Mouse (Mus musculus): ENCODE results near the gene Tnfsf14. TPM values are rescaled to one million over a fixed set of nuclear protein-coding genes. Genes with fewer than 3 reads are reported as not detected.

The Tnfsf14 gene
- polyA plus RNA-seq, 1 experiment from 2014 or later = 0.36 TPM

DNA sequence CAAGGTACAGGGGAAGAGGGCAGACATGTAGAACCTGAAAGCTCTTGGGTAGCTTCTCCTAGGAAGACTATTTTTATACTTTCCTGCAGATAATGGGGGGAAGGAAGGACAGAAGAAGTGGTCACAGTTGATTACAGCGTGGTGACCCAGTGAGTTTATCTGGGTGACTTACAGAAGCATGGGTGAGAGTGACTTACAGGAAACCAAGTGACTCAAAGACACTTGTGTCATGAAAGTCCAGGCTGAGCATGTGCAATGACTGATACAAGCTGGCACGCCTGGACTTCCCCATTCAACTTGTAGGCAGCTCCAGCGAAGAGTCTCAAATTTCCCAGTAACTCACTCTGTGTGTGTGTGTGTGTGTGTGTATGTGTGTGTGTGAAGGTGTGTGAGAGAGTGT lies 4.3 kb upstream of the Tnfsf14 start:
- ATAC-seq (ENCODE audit: borderline replicate concordance, extremely low read depth, low FRiP score, low TSS enrichment) = no peak
- 70% methylated on average over 3 of the region's 3 CpGs for WGBS
- H3K27ac ChIP-seq = no peak overlapping the region
- H3K27me3 ChIP-seq = no peaks in the 10 kb centered on the region
- no peaks in the 10 kb centered on the region for H3K36me3 ChIP-seq
- H3K4me1 ChIP-seq = no peaks in the 10 kb centered on the region
- H3K4me2 ChIP-seq = no peak overlapping the region
- H3K9ac ChIP-seq = no peak overlapping the region
- H3K9me3 ChIP-seq = no peaks in the 10 kb centered on the region
- H3K4me3 ChIP-seq = no peak overlapping the region

DNA sequence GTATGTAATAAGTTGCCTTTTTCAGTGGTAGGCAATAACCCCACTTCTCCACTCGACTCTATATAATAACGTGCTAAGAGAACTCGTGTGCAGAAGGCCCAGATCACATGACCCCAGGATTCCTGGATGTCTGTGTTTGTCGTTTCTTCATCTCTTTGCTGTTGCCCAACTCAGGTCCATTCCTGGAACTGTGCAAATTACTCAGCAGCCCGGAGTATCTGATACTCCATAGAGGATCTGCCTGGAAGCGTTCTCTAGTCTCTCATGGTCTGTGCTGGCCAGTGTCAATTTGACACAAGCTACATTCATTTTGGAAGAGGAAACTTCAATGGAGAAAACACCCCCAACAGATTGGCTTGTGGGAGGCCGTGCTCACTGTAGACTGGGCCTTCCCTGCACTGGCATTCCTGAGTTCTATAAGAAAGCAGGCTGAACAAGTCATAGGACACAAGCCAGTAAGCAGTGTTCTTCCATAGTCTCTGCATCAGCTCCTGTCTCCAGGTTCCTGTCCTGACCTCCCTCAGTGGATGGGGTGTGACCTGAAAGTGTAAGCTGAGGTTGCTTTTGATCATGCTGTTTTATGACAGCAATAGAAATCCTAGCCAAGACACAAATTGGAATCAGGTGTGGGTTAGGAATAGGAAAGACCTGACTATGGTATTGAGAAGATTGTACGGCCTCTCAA lies 1.5 kb upstream of the Tnfsf14 start:
- Histone ChIP-seq H3K4me2 (no peak overlapping the region), H3K4me1 (no peaks in the 10 kb centered on the region), H3K9ac (no peak overlapping the region), H3K27ac (no peak overlapping the region), H3K4me3 (no peak overlapping the region), H3K9me3 (no peaks in the 10 kb centered on the region), H3K27me3 (no peaks in the 10 kb centered on the region), H3K36me3 (no peaks in the 10 kb centered on the region)
- WGBS = 72% methylated on average over 8 of the region's 8 CpGs
- ATAC-seq (ENCODE audit: borderline replicate concordance, extremely low read depth, low FRiP score, low TSS enrichment) = no peak

DNA sequence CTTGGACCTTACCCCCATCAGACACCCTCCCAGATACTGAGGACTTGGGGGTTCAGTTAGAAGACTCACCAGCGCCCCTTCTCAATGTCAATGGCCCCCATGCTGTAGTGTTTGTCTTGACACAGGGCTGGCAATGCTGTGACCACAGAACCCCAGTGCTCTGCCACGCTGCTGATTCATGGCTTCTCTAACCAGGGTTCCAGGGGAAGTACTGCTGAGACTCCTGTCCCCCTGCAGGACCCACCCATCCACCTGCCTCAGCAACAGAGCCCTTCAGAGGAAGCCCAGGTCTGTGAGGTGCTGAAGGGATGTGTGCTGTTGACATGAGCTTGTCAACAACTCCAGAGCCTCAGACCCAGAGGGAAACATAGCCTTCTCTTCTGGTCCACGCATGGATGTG lies 794 bp upstream of the Tnfsf14 start:
- H3K4me3 ChIP-seq = no peak overlapping the region
- H3K27me3 ChIP-seq = no peaks in the 10 kb centered on the region
- 75% methylated on average over 3 of the region's 3 CpGs for WGBS
- H3K27ac ChIP-seq = no peak overlapping the region
- no peak for ATAC-seq (ENCODE audit: borderline replicate concordance, extremely low read depth, low FRiP score, low TSS enrichment)
- no peak overlapping the region for H3K4me2 ChIP-seq
- no peaks in the 10 kb centered on the region for H3K9me3 ChIP-seq
- H3K36me3 ChIP-seq = no peaks in the 10 kb centered on the region
- no peaks in the 10 kb centered on the region for H3K4me1 ChIP-seq
- H3K9ac ChIP-seq = no peak overlapping the region

DNA sequence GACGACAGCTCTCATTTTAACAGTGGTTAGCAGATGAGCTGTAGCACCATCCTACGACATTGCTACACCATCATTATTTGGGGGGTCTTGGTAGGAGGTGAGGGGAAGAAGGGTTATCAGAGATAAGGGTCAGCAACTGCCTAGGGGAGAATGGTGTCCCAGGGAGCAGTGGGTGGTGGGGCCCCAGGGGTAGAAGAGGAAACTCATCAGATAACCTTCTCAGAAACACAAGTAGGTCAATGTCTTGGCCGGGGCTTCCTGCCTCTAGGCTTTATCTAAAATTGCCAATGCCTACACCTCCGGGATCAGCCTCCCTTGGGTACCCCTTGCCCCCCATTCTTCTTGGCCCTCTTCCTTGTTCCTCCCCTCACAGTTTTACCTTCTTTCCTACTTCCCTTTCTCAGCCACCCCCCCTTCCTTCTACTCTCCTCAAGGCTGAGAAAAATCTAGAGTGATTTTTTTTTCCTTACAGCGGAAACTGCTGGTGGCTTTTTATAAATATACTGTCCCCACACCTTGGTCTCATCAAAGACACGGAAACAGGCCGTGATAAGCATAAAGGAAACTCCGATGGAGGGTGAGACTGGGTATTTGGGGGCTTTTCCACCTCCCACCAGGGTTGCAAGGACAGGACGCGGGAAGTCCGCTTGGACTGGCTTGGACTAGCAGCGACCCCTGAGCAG lies 5.3 kb downstream of the Tnfsf14 start:
- 59% methylated on average over 12 of the region's 12 CpGs for WGBS

DNA sequence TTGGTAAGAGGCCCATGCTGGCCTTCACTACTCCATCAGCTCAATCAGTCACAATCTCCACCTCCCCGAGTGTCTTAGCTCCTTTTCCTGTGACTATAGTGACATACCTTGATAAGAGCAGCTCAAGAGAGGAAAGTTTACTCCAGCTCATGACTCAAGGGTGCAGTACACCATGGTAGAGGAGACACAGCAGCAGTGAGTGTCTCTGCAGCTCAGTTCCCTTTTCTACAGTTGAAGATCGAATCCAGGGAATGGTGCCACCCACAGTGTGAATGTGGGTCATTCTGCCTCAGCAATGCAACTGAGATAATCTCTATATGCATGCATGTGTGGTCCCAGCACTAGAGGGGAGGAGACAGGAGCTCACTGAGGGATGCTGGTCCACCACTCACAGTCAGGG lies 8.3 kb downstream of the Tnfsf14 start:
- Histone ChIP-seq H3K27me3 (no peaks in the 10 kb centered on the region), H3K36me3 (no peaks in the 10 kb centered on the region), H3K4me2 (no peak overlapping the region), H3K27ac (no peak overlapping the region), H3K9me3 (no peaks in the 10 kb centered on the region), H3K4me3 (no peak overlapping the region), H3K4me1 (no peaks in the 10 kb centered on the region), H3K9ac (no peak overlapping the region)
- no peak for ATAC-seq (ENCODE audit: borderline replicate concordance, extremely low read depth, low FRiP score, low TSS enrichment)
- 52% methylated on average over 2 of the region's 2 CpGs for WGBS

More for the DNA sequence above, 5.3 kb downstream of the Tnfsf14 start:
- Histone ChIP-seq H3K4me2 (no peak overlapping the region), H3K9ac (no peak overlapping the region), H3K36me3 (no peaks in the 10 kb centered on the region), H3K27me3 (no peaks in the 10 kb centered on the region), H3K27ac (no peak overlapping the region), H3K4me3 (no peak overlapping the region), H3K4me1 (no peaks in the 10 kb centered on the region), H3K9me3 (no peaks in the 10 kb centered on the region)
- no peak for ATAC-seq (ENCODE audit: borderline replicate concordance, extremely low read depth, low FRiP score, low TSS enrichment)

DNA sequence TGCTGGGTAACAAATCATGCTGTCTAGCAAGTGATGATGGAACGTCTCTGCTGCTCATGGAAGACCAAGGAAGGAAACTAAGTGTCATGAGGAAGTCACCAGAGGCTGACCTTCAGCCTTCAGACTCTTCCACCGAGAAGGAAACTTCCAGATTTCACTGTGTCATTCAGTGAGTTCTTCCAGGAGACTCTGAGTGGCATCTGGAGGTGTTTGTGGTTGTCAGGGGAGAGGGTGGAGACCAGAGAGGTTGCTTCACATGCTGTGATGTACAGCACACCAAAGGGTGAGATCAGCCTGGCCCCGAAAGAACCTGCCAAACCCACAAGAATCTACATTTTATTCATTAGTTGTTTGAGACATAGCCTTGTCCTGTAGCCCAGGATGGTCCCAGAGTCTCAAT lies 11.1 kb downstream of the Tnfsf14 start:
- no peaks in the 10 kb centered on the region for H3K27me3 ChIP-seq
- H3K36me3 ChIP-seq = no peaks in the 10 kb centered on the region
- no peaks in the 10 kb centered on the region for H3K9me3 ChIP-seq
- H3K27ac ChIP-seq = no peak overlapping the region
- no peak overlapping the region for H3K4me3 ChIP-seq
- 48% methylated on average over 3 of the region's 3 CpGs for WGBS
- ATAC-seq (ENCODE audit: borderline replicate concordance, extremely low read depth, low FRiP score, low TSS enrichment) = no peak
- no peaks in the 10 kb centered on the region for H3K4me1 ChIP-seq
- no peak overlapping the region for H3K4me2 ChIP-seq
- no peak overlapping the region for H3K9ac ChIP-seq

DNA sequence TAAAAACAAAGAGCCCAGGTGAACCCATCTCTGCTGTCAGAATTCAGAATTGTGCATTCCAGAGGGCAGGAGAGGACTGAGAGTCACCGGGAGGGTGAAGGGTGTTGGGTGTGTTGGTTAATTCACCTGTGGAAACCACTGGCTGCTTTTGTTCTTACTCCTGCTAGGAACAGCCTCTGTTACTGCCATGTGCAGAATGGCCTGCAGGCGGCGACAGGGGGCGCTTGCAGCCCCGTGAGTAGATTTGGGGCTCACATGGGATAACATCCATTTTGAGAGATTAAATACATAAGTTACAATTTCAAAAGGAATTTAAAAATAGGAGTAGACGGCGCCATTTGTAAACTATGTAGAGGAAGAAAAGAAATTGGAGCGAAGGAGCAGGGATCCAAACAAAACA lies 13.6 kb downstream of the Tnfsf14 start:
- Histone ChIP-seq H3K4me1 (no peaks in the 10 kb centered on the region), H3K4me2 (no peak overlapping the region), H3K4me3 (no peak overlapping the region), H3K9me3 (no peaks in the 10 kb centered on the region), H3K9ac (no peak overlapping the region), H3K27me3 (no peaks in the 10 kb centered on the region), H3K36me3 (no peaks in the 10 kb centered on the region), H3K27ac (no peak overlapping the region)
- WGBS = 27% methylated on average over 8 of the region's 8 CpGs
- ATAC-seq (ENCODE audit: borderline replicate concordance, extremely low read depth, low FRiP score, low TSS enrichment) = no peak

DNA sequence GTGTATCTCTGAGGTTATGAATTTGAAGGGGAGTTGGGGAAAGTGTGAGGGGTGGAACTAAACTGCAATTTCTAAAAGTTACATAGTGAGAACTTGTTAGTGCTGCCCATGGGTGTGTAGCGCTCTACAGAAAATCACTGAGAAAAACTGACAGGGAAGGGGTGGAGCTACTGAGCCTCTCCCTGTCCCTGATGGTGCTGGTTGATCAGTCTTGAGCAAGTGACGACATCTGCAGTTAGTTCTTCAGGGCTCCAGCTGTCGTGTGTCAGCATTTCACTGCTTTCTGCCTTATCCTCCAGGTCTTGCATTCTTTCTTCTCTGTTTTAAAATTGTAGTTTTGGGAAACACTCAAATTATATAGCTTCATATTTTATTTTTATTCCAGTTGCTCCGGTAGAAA lies 20.6 kb downstream of the Tnfsf14 start:
- Histone ChIP-seq H3K36me3 (no peaks in the 10 kb centered on the region), H3K9me3 (no peaks in the 10 kb centered on the region), H3K4me3 (no peak overlapping the region), H3K4me2 (no peak overlapping the region), H3K27ac (no peak overlapping the region), H3K9ac (no peak overlapping the region), H3K4me1 (no peaks in the 10 kb centered on the region), H3K27me3 (no peaks in the 10 kb centered on the region)
- WGBS = 38% methylated on average over 4 of the region's 4 CpGs
- no peak for ATAC-seq (ENCODE audit: borderline replicate concordance, extremely low read depth, low FRiP score, low TSS enrichment)

DNA sequence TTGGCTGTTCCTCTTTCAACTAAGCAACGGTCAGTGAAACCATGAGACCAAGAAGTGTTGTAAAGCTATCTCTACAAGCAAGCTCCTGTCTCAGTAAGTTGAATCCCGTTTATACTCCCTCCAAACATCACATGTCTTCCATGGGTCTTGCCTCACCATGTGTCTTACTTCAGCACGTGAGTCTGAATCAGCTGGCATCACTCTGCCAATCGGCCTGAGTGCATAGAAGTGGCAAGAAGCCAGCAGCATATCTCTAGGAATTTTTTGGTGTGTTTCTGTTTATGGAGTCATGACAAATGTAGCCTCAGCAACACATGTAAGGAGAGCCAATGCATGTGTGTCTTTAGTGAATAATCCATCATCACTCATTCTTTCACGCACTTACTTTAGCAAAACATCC lies 21.6 kb downstream of the Tnfsf14 start:
- Histone ChIP-seq H3K9ac (no peak overlapping the region), H3K9me3 (no peaks in the 10 kb centered on the region), H3K27ac (no peak overlapping the region), H3K4me1 (no peaks in the 10 kb centered on the region), H3K4me2 (no peak overlapping the region), H3K27me3 (no peaks in the 10 kb centered on the region), H3K36me3 (no peaks in the 10 kb centered on the region), H3K4me3 (no peak overlapping the region)
- no peak for ATAC-seq (ENCODE audit: borderline replicate concordance, extremely low read depth, low FRiP score, low TSS enrichment)
- 38% methylated on average over 5 of the region's 5 CpGs for WGBS

DNA sequence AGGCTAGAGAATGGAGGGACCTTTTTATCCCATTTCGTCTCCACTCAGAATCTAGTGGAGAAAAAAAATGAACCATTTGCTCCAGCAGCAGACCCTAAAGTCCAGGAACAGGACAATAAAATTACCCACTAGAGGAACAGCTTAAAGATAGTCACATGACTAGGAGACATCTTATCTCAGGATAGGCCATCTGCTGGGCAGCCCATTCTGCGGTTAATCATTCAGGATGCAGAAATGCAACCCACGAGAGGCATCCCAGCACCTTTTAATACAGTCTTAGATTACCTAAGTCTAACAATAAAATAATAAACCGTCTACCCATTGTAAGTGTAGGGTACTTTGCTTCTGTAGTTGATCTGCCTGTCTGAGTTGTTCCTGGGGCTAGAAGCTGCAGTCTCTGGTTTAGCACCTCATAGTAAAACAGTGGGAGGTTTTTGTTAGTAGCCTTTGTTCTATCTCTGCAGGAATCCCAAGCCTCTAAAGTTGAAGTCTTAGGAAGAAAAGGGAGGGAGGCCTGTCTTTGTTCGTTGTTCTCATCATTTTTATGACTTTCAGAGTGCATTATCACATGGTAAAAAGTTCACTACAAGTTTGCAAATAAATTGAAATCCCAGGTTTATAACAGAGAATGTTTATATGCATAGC lies 23.2 kb downstream of the Tnfsf14 start:
- 51% methylated on average over 5 of the region's 5 CpGs for WGBS
- H3K27ac ChIP-seq = no peak overlapping the region
- H3K4me2 ChIP-seq = no peak overlapping the region
- ATAC-seq (ENCODE audit: borderline replicate concordance, extremely low read depth, low FRiP score, low TSS enrichment) = no peak
- H3K36me3 ChIP-seq = no peaks in the 10 kb centered on the region
- no peak overlapping the region for H3K4me3 ChIP-seq
- no peak overlapping the region for H3K9ac ChIP-seq
- H3K27me3 ChIP-seq = no peaks in the 10 kb centered on the region
- no peaks in the 10 kb centered on the region for H3K4me1 ChIP-seq
- no peaks in the 10 kb centered on the region for H3K9me3 ChIP-seq

DNA sequence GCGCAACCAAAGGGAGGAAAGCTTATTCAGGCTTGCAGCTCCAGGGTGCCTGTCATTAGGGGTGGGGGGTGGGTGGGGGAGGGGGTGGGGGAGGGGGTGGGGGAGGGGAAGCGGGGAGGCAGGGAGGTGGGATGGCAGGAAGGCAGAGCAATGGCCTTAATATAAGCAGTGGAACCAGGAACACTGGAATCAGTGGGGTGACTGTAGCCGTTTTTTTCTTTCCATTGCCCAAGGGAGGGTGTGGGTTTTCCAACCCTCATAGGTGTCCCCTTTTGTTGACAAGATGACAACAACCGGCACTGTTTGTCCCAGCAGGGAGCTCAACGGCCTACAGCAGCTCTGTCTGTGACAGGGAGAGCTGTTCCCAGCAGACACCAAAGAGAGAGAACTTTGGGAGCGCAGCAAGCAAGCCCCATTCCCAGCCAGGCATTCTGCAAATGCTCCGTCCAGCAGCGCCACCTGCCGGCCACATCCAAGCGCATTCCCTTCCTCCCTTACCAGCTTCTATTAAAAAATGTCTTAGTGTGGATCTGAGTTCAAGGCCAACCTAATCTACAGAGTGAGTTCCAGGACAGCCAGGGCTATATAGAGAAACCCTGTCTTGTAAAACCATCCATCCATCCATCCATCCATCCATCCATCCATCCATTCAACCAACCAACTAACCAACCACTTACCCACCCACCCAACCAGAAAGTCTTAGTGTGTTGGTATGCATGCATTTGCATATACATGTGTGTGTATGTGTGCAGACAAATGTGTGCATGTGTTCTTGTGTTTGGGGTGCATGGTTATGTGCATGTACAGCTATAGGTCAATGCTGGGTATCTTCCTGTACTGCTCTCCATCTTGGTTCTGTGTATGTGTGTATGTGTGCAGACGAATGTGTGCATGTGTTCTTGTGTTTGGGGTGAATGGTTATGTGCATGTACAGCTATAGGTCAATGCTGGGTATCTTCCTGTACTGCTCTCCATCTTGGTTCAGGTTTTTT lies 26.9 kb downstream of the Tnfsf14 start:
- H3K27ac ChIP-seq = no peak overlapping the region
- WGBS = 14% methylated on average over 11 of the region's 11 CpGs
- H3K36me3 ChIP-seq = no peaks in the 10 kb centered on the region
- no peak overlapping the region for H3K9ac ChIP-seq
- H3K27me3 ChIP-seq = no peaks in the 10 kb centered on the region
- peak; percentile 75; the same call in 1 of the 2 replicates for ATAC-seq (ENCODE audit: borderline replicate concordance, extremely low read depth, low FRiP score, low TSS enrichment)
- no peak overlapping the region for H3K4me2 ChIP-seq
- H3K4me1 ChIP-seq = no peaks in the 10 kb centered on the region
- H3K4me3 ChIP-seq = no peak overlapping the region
- no peaks in the 10 kb centered on the region for H3K9me3 ChIP-seq
